Mouse (Mus musculus) megakaryocyte, embryonic 14.5 days (primary cell): ENCODE measurements around the gene Pbx3.

ENCODE experiments used
- FLI1 ChIP-seq: IDR thresholded peaks from 2 replicates; pipeline ENCODE4 v1.6.1; 2012; ENCODE audit warnings: low read length, inconsistent platforms, mixed read lengths
- GATA1 ChIP-seq: IDR thresholded peaks from 3 replicates; pipeline ENCODE4 v1.6.1; 2012; ENCODE audit warnings: mixed read lengths, low read length, inconsistent platforms, borderline replicate concordance

DNA sequence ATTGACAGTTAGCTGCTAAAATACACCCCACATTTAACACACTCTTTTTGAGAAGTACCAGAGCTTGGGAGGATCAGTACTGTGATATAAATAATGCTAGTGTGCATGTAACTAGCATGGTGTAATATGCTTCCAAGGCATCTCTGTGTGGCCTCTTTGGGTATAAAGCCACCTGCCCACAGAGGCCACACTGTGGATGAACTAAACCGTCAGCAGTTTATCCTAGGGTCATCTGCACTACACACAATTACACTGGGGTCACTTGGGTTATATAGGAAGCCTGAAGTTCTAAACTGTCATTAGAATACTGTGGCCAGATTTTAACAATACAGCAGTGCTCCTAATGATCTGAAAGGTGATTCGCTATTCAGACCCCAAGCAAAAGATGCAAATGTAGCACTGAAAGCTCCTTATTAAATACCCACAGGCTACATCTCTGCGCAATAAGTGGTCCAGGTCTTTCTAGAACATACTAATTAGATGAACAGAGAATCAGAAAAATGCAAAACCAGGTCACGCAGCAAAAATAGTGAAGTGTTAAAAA is 133.6 kb downstream of the Pbx3 start:
- TF ChIP-seq GATA1 (no peak), FLI1 (no peak)
